Comparison of ENCODE assay signal across 27 mouse cellular contexts in the genomic region with DNA sequence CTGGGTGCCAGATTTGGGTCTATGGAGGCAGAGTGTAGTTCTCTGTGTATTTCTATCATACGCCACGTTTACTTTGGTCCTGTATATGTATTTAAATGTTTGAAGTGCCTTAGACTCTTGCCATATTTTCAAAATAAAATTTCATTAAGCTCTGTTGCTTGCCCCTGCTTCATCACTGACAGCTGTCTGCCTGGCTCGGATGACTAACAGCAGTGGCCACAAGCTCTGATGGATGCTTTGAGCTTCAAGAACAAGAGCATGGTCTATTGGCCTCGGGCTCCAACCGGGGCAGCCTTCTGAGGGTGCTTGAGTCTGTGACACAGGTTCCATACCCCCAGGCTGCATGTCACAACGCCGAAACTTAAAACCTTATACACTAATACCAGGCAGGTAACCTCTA.
A peak's percentile ranks its signal among the peaks of the same experiment; 100 is the strongest.
DNase-seq lines count a peak whose midpoint lies in the region; ATAC-seq and TF ChIP-seq lines count a peak whose summit lies in the region.
"Had no signal": no experiment of that assay in that cellular context is flagged by ENCODE, and none has a peak within 500 bp of the region (broad histone marks: within the 10 kb centered on the region; RNA-seq: fewer than 3 reads in every experiment).

No protein-coding gene starts in this region.

- intact Hi-C loops in gastrocnemius, adult 2 months (cut with DNase I), result no loop called here

- no peak overlapping the region for H3K4me3 ChIP-seq in gastrocnemius, adult 2 months
- H3K4me3 ChIP-seq in heart, embryonic 13.5 days, result no peak overlapping the region
- no peak overlapping the region for H3K4me3 ChIP-seq in lung, embryonic 14.5 days (ENCODE audit: low read depth, low read length)
- no peak overlapping the region for H3K4me3 ChIP-seq in myocyte
- H3K4me3 ChIP-seq: hindbrain, embryonic 13.5 days; layer of hippocampus, adult 2 months; left cerebral cortex, adult 2 months; megakaryocyte, embryonic 14.5 days; midbrain, embryonic 12.5 days had no signal

- H3K27me3 ChIP-seq in heart, embryonic 13.5 days (replicated peaks), result no peaks in the 10 kb centered on the region
- H3K27me3 ChIP-seq in lung, embryonic 14.5 days (ENCODE audit: insufficient read depth, low read length), result no peaks in the 10 kb centered on the region
- H3K27me3 ChIP-seq in myocyte (ENCODE audit: control insufficient read depth, insufficient read depth, insufficient read length), result no peaks in the 10 kb centered on the region
- H3K27me3 ChIP-seq: hindbrain, embryonic 13.5 days had no signal

- H3K9ac ChIP-seq in heart, embryonic 13.5 days, result no peak overlapping the region
- H3K9ac ChIP-seq in lung, embryonic 14.5 days, result no peak overlapping the region
- H3K9ac ChIP-seq: hindbrain, embryonic 13.5 days; midbrain, embryonic 12.5 days had no signal

- no peak for TF ChIP-seq POLR2A in myocyte (IDR thresholded peaks at IDR 0.05; ENCODE audit: insufficient read length, low read depth)

- DNase-seq in gastrocnemius, adult 2 months, result no peak
- DNase-seq in gastrocnemius, postnatal 4 days (ENCODE audit: low spot score in 2 of 2), result no peak
- no peak for DNase-seq in heart, postnatal 4 days
- no peak for DNase-seq in lung, embryonic 14.5 days
- DNase-seq in lung, postnatal 14 days, result no peak
- no peak for DNase-seq in B cell, adult 2 months
- DNase-seq: adrenal gland, postnatal 10 days; cerebellum, adult 11 months; cerebellum, adult 9-10 months; cerebellum, postnatal 36 days; gastrocnemius, postnatal 36 days; kidney, postnatal 36 days; lung, postnatal 4 days; retina, postnatal 1 day; right cerebral cortex, postnatal 14 days; thymus, postnatal 4 days had no signal

- no peaks in the 10 kb centered on the region for H3K9me3 ChIP-seq in heart, embryonic 13.5 days
- no peaks in the 10 kb centered on the region for H3K9me3 ChIP-seq in lung, embryonic 14.5 days (ENCODE audit: low read depth, low read length)
- H3K9me3 ChIP-seq: hindbrain, embryonic 13.5 days; midbrain, embryonic 12.5 days had no signal

- peaks cover 17% of the 10 kb centered on the region for H3K4me1 ChIP-seq in heart, embryonic 13.5 days
- H3K4me1 ChIP-seq in lung, embryonic 14.5 days (ENCODE audit: insufficient read depth), result peaks cover 9% of the 10 kb centered on the region; the same call in 1 of the 2 replicates
- H3K4me1 ChIP-seq: midbrain, embryonic 12.5 days had no signal

- H3K27ac ChIP-seq in gastrocnemius, adult 2 months, result peak overlapping the region; percentile 56
- H3K27ac ChIP-seq in heart, embryonic 13.5 days (replicated peaks), result peak overlapping the region; percentile 37
- peak overlapping the region; percentile 7; the same call in 1 of the 2 replicates for H3K27ac ChIP-seq in lung, embryonic 14.5 days (ENCODE audit: low read depth)
- H3K27ac ChIP-seq: hindbrain, embryonic 13.5 days; layer of hippocampus, adult 2 months; left cerebral cortex, adult 2 months; midbrain, embryonic 12.5 days had no signal

- ATAC-seq in heart, embryonic 13.5 days (ENCODE audit: extremely low read depth, insufficient number of reproducible peaks, low FRiP score, low TSS enrichment), result no peak
- ATAC-seq in lung, embryonic 14.5 days (ENCODE audit: insufficient read depth), result no peak
- ATAC-seq: forebrain, embryonic 14.5 days; intestine, embryonic 16.5 days had no signal

- peaks cover 72% of the 10 kb centered on the region for H3K36me3 ChIP-seq in heart, embryonic 13.5 days
- H3K36me3 ChIP-seq in lung, embryonic 14.5 days (ENCODE audit: insufficient read depth), result peaks cover 51% of the 10 kb centered on the region
- H3K36me3 ChIP-seq in myocyte (ENCODE audit: control insufficient read depth, insufficient read depth), result no peaks in the 10 kb centered on the region
- H3K36me3 ChIP-seq: G1E had no signal

- no peak overlapping the region for H3ac ChIP-seq in myocyte (ENCODE audit: control insufficient read depth, insufficient read length)

- WGBS in heart, embryonic 13.5 days, result 81% methylated on average over 7 of the region's 7 CpGs
- 70% methylated on average over 7 of the region's 7 CpGs for WGBS in lung, embryonic 14.5 days

- H3K4me2 ChIP-seq in heart, embryonic 13.5 days, result no peak overlapping the region
- no peak overlapping the region for H3K4me2 ChIP-seq in lung, embryonic 14.5 days
- no peak overlapping the region for H3K4me2 ChIP-seq in myocyte (ENCODE audit: low read depth)
- H3K4me2 ChIP-seq: hindbrain, embryonic 13.5 days; liver, embryonic 11.5 days; midbrain, embryonic 12.5 days had no signal

- H3K79me2 ChIP-seq in myocyte (ENCODE audit: control insufficient read depth, insufficient read depth), result no peaks in the 10 kb centered on the region

- TF ChIP-seq CTCF in gastrocnemius, adult 2 months (IDR thresholded peaks at IDR 0.05), result no peak
- TF ChIP-seq CTCF in lung, embryonic 14.5 days (IDR thresholded peaks at IDR 0.05; ENCODE audit: low read depth), result no peak

TF ChIP-seq in myocyte, 11 proteins besides CTCF, POLR2A, EP300 and RAD21:
- TF ChIP-seq CEBPB (IDR thresholded peaks at IDR 0.05; ENCODE audit: insufficient read depth, poor library complexity, severe bottlenecking) (no peak), MAX (IDR thresholded peaks at IDR 0.05; ENCODE audit: low read depth) (no peak), MYOG (IDR thresholded peaks at IDR 0.05; ENCODE audit: control insufficient read depth in 1 of 3, insufficient read depth in 1 of 3, insufficient read length in 2 of 3, low read depth in 2 of 3) (peak in 2 of 3 experiments; percentile 33 to 66), SRF (IDR thresholded peaks at IDR 0.05; ENCODE audit: control insufficient read depth, insufficient read length, low read depth) (no peak), REST (IDR thresholded peaks at IDR 0.05; ENCODE audit: insufficient read depth, insufficient read length) (no peak), TCF3 (IDR thresholded peaks at IDR 0.05; ENCODE audit: insufficient read length, low read depth) (no peak), E2F4 (IDR thresholded peaks at IDR 0.05; ENCODE audit: insufficient read depth) (no peak), POLR2AphosphoS2 (IDR thresholded peaks at IDR 0.05; ENCODE audit: insufficient read length, low read depth) (no peak), USF1 (IDR thresholded peaks at IDR 0.05; ENCODE audit: low read depth) (no peak), MYOD1 (IDR thresholded peaks at IDR 0.05; ENCODE audit: control insufficient read depth in 1 of 3, insufficient read length in 2 of 3, low read depth in 2 of 3) (peak in 2 of 3 experiments; percentile 42 to 55), TCF12 (IDR thresholded peaks at IDR 0.05; ENCODE audit: insufficient read depth, poor library complexity, severe bottlenecking) (no peak)
TF ChIP-seq in myocyte: peak in this region for 2.
